Comparison of ENCODE assay signal across 16 mouse cellular contexts in the genomic region with DNA sequence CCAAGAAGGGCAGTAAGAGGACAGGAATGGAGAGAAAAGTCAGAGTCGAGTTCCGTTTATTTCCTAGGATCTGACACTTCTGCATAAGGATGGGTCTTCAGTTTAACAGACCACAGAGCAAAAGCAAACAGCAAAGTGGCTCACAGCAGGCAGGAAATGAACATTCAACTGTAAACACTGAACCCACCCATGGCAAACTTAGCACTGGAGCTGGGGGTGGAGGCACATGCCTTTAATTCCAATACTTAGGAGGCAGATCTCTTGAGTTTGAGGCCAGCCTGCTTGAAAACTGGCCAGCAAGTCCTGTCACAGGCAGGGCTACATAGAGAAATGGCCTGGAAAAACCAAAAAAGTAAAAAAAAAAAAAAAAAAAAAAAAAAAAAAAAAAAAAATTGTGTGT. TPM values are rescaled to one million over a fixed set of nuclear protein-coding genes. Genes with fewer than 3 reads are reported as not detected.
DNase-seq lines count a peak whose midpoint lies in the region; ATAC-seq and TF ChIP-seq lines count a peak whose summit lies in the region.
"Had no signal": no experiment of that assay in that cellular context is flagged by ENCODE, and none has a peak within 500 bp of the region (broad histone marks: within the 10 kb centered on the region; RNA-seq: fewer than 3 reads in every experiment).

No protein-coding gene starts in this region.

- peaks cover 2% of the 10 kb centered on the region in 2 experiments; a peak in 2 of 4 replicates for H3K4me1 ChIP-seq in ES-E14 (ENCODE audit: control insufficient read depth in 2 of 2, insufficient read depth in 2 of 2, low read length in 2 of 2, poor library complexity in 1 of 2)
- H3K4me1 ChIP-seq in lung, embryonic 14.5 days (ENCODE audit: insufficient read depth) = peaks cover 7% of the 10 kb centered on the region; the same call in 1 of the 2 replicates
- peaks cover 7% of the 10 kb centered on the region; the same call in 1 of the 2 replicates for H3K4me1 ChIP-seq in stomach, embryonic 14.5 days (ENCODE audit: control insufficient read depth, insufficient read depth, low read length)
- H3K4me1 ChIP-seq in limb, embryonic 10.5 days = peaks cover 14% of the 10 kb centered on the region
- H3K4me1 ChIP-seq in forebrain, embryonic 12.5 days = peaks cover 11% of the 10 kb centered on the region

- in situ Hi-C loops in ES-E14 (cut with MboI; ENCODE audit: low sequenced_read_pairs in 2 of 2, unreplicated experiment in 2 of 2) = no loop called here

- no peak for TF ChIP-seq CTCF in lung, embryonic 14.5 days (IDR thresholded peaks at IDR 0.05; ENCODE audit: low read depth)

- 0 out of 4 replicates have a peak overlapping the region, but pooled peaks of 1 of the 2 experiments have one; percentile 3 for H3K4me3 ChIP-seq in ES-E14 (ENCODE audit: insufficient read depth in 1 of 2, low read depth in 1 of 2, low read length in 2 of 2, poor library complexity in 1 of 2, severe bottlenecking in 1 of 2)
- H3K4me3 ChIP-seq in lung, embryonic 14.5 days (ENCODE audit: low read depth, low read length) = no peak overlapping the region
- no peak overlapping the region for H3K4me3 ChIP-seq in stomach, embryonic 14.5 days (ENCODE audit: low read depth, low read length)
- no peak overlapping the region for H3K4me3 ChIP-seq in limb, embryonic 10.5 days
- H3K4me3 ChIP-seq in forebrain, embryonic 12.5 days (replicated peaks) = no peak overlapping the region
- H3K4me3 ChIP-seq: embryonic facial prominence, embryonic 15.5 days; forebrain, embryonic 13.5 days; neural tube, embryonic 12.5 days had no signal

- H3K27ac ChIP-seq in ES-E14 (ENCODE audit: insufficient read depth, low read depth, low read length, poor library complexity, severe bottlenecking) = peak overlapping the region; percentile 50; the same call in 1 of the 2 replicates
- peak overlapping the region; percentile 37; the same call in 1 of the 2 replicates for H3K27ac ChIP-seq in lung, embryonic 14.5 days (ENCODE audit: low read depth)
- H3K27ac ChIP-seq in stomach, embryonic 14.5 days (ENCODE audit: low read length) = peak overlapping the region; percentile 69; the same call in 1 of the 2 replicates
- no peak overlapping the region for H3K27ac ChIP-seq in limb, embryonic 10.5 days
- no peak overlapping the region for H3K27ac ChIP-seq in forebrain, embryonic 12.5 days
- H3K27ac ChIP-seq: embryonic facial prominence, embryonic 15.5 days; forebrain, embryonic 13.5 days; neural tube, embryonic 12.5 days had no signal

- peak; percentile 8 for DNase-seq in ES-E14 (ENCODE audit: low read depth, low spot score)
- peak; percentile 24 for DNase-seq in liver
- peak; percentile 35 for DNase-seq in lung, embryonic 14.5 days
- no peak for DNase-seq in limb, embryonic 10.5 days (ENCODE audit: low spot score)
- no peak for DNase-seq in urinary bladder, postnatal 25 days (ENCODE audit: low spot score)
- DNase-seq: adrenal gland, postnatal 14 days; cerebellum, postnatal 36 days; heart, postnatal 4 days; kidney, postnatal 36 days had no signal

- no peak overlapping the region; the same call in 1 of the 2 replicates for H3K9ac ChIP-seq in ES-E14 (ENCODE audit: insufficient read depth, low read depth, low read length, poor library complexity, severe bottlenecking)
- H3K9ac ChIP-seq in lung, embryonic 14.5 days = no peak overlapping the region
- no peak overlapping the region for H3K9ac ChIP-seq in stomach, embryonic 14.5 days (replicated peaks; ENCODE audit: low read depth, low read length)
- no peak overlapping the region for H3K9ac ChIP-seq in forebrain, embryonic 12.5 days
- H3K9ac ChIP-seq: embryonic facial prominence, embryonic 15.5 days; forebrain, embryonic 13.5 days; neural tube, embryonic 12.5 days had no signal

- 30% methylated on average over 2 of the region's 2 CpGs for WGBS in lung, embryonic 14.5 days
- 44% methylated on average over 2 of the region's 2 CpGs for WGBS in stomach, embryonic 14.5 days
- WGBS in limb, embryonic 10.5 days = 80% methylated on average over 2 of the region's 2 CpGs
- WGBS in forebrain, embryonic 12.5 days = 82% methylated on average over 2 of the region's 2 CpGs

- no peak overlapping the region for H3K4me2 ChIP-seq in lung, embryonic 14.5 days
- no peak overlapping the region for H3K4me2 ChIP-seq in stomach, embryonic 14.5 days (replicated peaks; ENCODE audit: low read depth, low read length)
- H3K4me2 ChIP-seq in forebrain, embryonic 12.5 days = no peak overlapping the region
- H3K4me2 ChIP-seq: embryonic facial prominence, embryonic 15.5 days; forebrain, embryonic 13.5 days; heart, embryonic 11.5 days; neural tube, embryonic 12.5 days had no signal

- no peaks in the 10 kb centered on the region for H3K9me3 ChIP-seq in ES-E14 (ENCODE audit: control insufficient read depth, insufficient read depth, low read depth, low read length)
- H3K9me3 ChIP-seq in lung, embryonic 14.5 days (ENCODE audit: low read depth, low read length) = no peaks in the 10 kb centered on the region
- H3K9me3 ChIP-seq in stomach, embryonic 14.5 days (ENCODE audit: control insufficient read depth, low read depth, low read length) = no peaks in the 10 kb centered on the region
- no peaks in the 10 kb centered on the region for H3K9me3 ChIP-seq in limb, embryonic 10.5 days (replicated peaks)
- no peaks in the 10 kb centered on the region for H3K9me3 ChIP-seq in forebrain, embryonic 12.5 days
- H3K9me3 ChIP-seq: embryonic facial prominence, embryonic 15.5 days; forebrain, embryonic 13.5 days; neural tube, embryonic 12.5 days had no signal

- no peak for ATAC-seq in lung, embryonic 14.5 days (ENCODE audit: insufficient read depth)
- ATAC-seq in stomach, embryonic 14.5 days (ENCODE audit: insufficient number of reproducible peaks, insufficient read depth, low FRiP score, low read depth) = no peak; the same call in 1 of the 2 replicates
- ATAC-seq in forebrain, embryonic 12.5 days (ENCODE audit: low FRiP score) = no peak
- ATAC-seq: forebrain, embryonic 13.5 days; inflammation-experienced regulatory T-cells, adult 6 months had no signal

- H3K36me3 ChIP-seq in ES-E14 (ENCODE audit: control insufficient read depth, insufficient read depth, low read length, poor library complexity, severe bottlenecking) = no peaks in the 10 kb centered on the region
- no peaks in the 10 kb centered on the region for H3K36me3 ChIP-seq in lung, embryonic 14.5 days (ENCODE audit: insufficient read depth)
- no peaks in the 10 kb centered on the region for H3K36me3 ChIP-seq in stomach, embryonic 14.5 days (ENCODE audit: control insufficient read depth, insufficient read depth, low read length)
- H3K36me3 ChIP-seq in limb, embryonic 10.5 days = no peaks in the 10 kb centered on the region
- no peaks in the 10 kb centered on the region for H3K36me3 ChIP-seq in forebrain, embryonic 12.5 days (replicated peaks)
- H3K36me3 ChIP-seq: embryonic facial prominence, embryonic 15.5 days; neural tube, embryonic 12.5 days had no signal

- no peaks in the 10 kb centered on the region for H3K27me3 ChIP-seq in lung, embryonic 14.5 days (ENCODE audit: insufficient read depth, low read length)
- no peaks in the 10 kb centered on the region for H3K27me3 ChIP-seq in stomach, embryonic 14.5 days (ENCODE audit: control insufficient read depth, insufficient read depth, low read length)
- H3K27me3 ChIP-seq in limb, embryonic 10.5 days (ENCODE audit: low read depth, poor library complexity, severe bottlenecking) = no peaks in the 10 kb centered on the region
- no peaks in the 10 kb centered on the region for H3K27me3 ChIP-seq in forebrain, embryonic 12.5 days
- H3K27me3 ChIP-seq: embryonic facial prominence, embryonic 15.5 days; forebrain, embryonic 13.5 days; neural tube, embryonic 12.5 days had no signal

TF ChIP-seq in ES-E14, 5 proteins besides CTCF, POLR2A, EP300 and RAD21:
- TF ChIP-seq ZC3H11A (IDR thresholded peaks at IDR 0.05; ENCODE audit: borderline replicate concordance, low read depth, low read length) (no peak), ZNF384 (IDR thresholded peaks at IDR 0.05; ENCODE audit: low read depth, low read length) (peak; percentile 81), MAFK (IDR thresholded peaks at IDR 0.05; ENCODE audit: insufficient read depth, low read depth, low read length) (no peak), CHD2 (IDR thresholded peaks at IDR 0.05; ENCODE audit: low read depth, low read length) (no peak), HCFC1 (IDR thresholded peaks at IDR 0.05; ENCODE audit: borderline replicate concordance, insufficient read depth, low read length) (no peak)
TF ChIP-seq in ES-E14: peak in this region for 1.

RNA-seq across cellular contexts. Expression of a gene that starts 3.4 kb away (rescaled TPM):
- 11.3 and 14.6 TPM in 2 replicates for total RNA-seq in ES-E14 (2012; rRNA removed)
- 15.4 and 18.2 TPM in 2 replicates for polyA plus RNA-seq in lung, embryonic 14.5 days (2014; fragmentation: Nextera tagmentation; extraction: Ambion mirVana)
- 23.9 and 24.3 TPM in 2 replicates for polyA plus RNA-seq in stomach, embryonic 14.5 days (2014; fragmentation: Nextera tagmentation; extraction: Ambion mirVana)
- 19.3 and 21.3 TPM in 2 replicates for polyA plus RNA-seq in limb, embryonic 10.5 days (2016; fragmentation: Nextera tagmentation; extraction: Ambion mirVana)
- 12.6 and 15.1 TPM in 2 replicates for polyA plus RNA-seq in forebrain, embryonic 12.5 days (2016; fragmentation: Nextera tagmentation; extraction: Ambion mirVana)

RNA-seq across cellular contexts. Expression of a gene that starts 18.7 kb away (rescaled TPM):
- total RNA-seq in ES-E14 (2012; rRNA removed) = 2.5 and 2.8 TPM in 2 replicates
- polyA plus RNA-seq in lung, embryonic 14.5 days (2014; fragmentation: Nextera tagmentation; extraction: Ambion mirVana) = 0.18 and 0.57 TPM in 2 replicates
- polyA plus RNA-seq in stomach, embryonic 14.5 days (2014; fragmentation: Nextera tagmentation; extraction: Ambion mirVana) = 0.35 and 0.42 TPM in 2 replicates
- 0.13 and 0.24 TPM in 2 replicates for polyA plus RNA-seq in limb, embryonic 10.5 days (2016; fragmentation: Nextera tagmentation; extraction: Ambion mirVana)
- 0.67 and 1.1 TPM in 2 replicates for polyA plus RNA-seq in forebrain, embryonic 12.5 days (2016; fragmentation: Nextera tagmentation; extraction: Ambion mirVana)
- total RNA-seq: heart, postnatal 4 days had no signal

RNA-seq across cellular contexts. Expression of a gene that starts 40.4 kb away (rescaled TPM):
- total RNA-seq in ES-E14 (2012; rRNA removed) = 46.9 and 52.7 TPM in 2 replicates
- 162 and 184 TPM in 2 replicates for polyA plus RNA-seq in lung, embryonic 14.5 days (2014; fragmentation: Nextera tagmentation; extraction: Ambion mirVana)
- 208 TPM in 2 replicates for polyA plus RNA-seq in stomach, embryonic 14.5 days (2014; fragmentation: Nextera tagmentation; extraction: Ambion mirVana)
- polyA plus RNA-seq in limb, embryonic 10.5 days (2016; fragmentation: Nextera tagmentation; extraction: Ambion mirVana) = 98.8 and 126 TPM in 2 replicates
- polyA plus RNA-seq in forebrain, embryonic 12.5 days (2016; fragmentation: Nextera tagmentation; extraction: Ambion mirVana) = 83.8 and 93.1 TPM in 2 replicates

Comparison
In these comparisons a context has a peak if more than half of its experiments do, and no peak if none do; other contexts are left out.
1. DNase-seq: peak in ES-E14 (single experiment), liver (single experiment) and lung, embryonic 14.5 days (single experiment); none in limb, embryonic 10.5 days (single experiment) and urinary bladder, postnatal 25 days (single experiment).
2. H3K27ac ChIP-seq: peak in ES-E14 (single experiment), lung, embryonic 14.5 days (single experiment) and stomach, embryonic 14.5 days (single experiment); none in limb, embryonic 10.5 days (single experiment) and forebrain, embryonic 12.5 days (single experiment).